ENCODE assay signal across 19 mouse cellular contexts in genomic region chr4:66175887-66176533, GRCm38 (mm10).
DNase-seq lines count a peak whose midpoint lies in the region; ATAC-seq and TF ChIP-seq lines count a peak whose summit lies in the region.
"Had no signal": no experiment of that assay in that cellular context is flagged by ENCODE, and none has a peak within 500 bp of the region (broad histone marks: within the 10 kb centered on the region; RNA-seq: fewer than 3 reads in every experiment).

No protein-coding gene starts in this region.

- TF ChIP-seq CTCF in thymus, adult 2 months (IDR thresholded peaks at IDR 0.05; ENCODE audit: borderline replicate concordance, control insufficient read depth, extremely low read depth, insufficient read depth, low read length, poor library complexity) = no peak

- H3K9me3 ChIP-seq in midbrain, embryonic 11.5 days (ENCODE audit: control insufficient read depth, low read length) = no peaks in the 10 kb centered on the region
- no peaks in the 10 kb centered on the region for H3K9me3 ChIP-seq in midbrain, embryonic 10.5 days (replicated peaks)
- no peaks in the 10 kb centered on the region for H3K9me3 ChIP-seq in forebrain, embryonic 16.5 days (ENCODE audit: control insufficient read depth, low read length)
- no peaks in the 10 kb centered on the region for H3K9me3 ChIP-seq in intestine, embryonic 15.5 days
- H3K9me3 ChIP-seq: lung, embryonic 15.5 days had no signal

- H3K9ac ChIP-seq in midbrain, embryonic 11.5 days (ENCODE audit: low read length) = no peak overlapping the region
- H3K9ac ChIP-seq in forebrain, embryonic 16.5 days (replicated peaks; ENCODE audit: low read depth, low read length) = no peak overlapping the region
- H3K9ac ChIP-seq in intestine, embryonic 15.5 days = no peak overlapping the region
- H3K9ac ChIP-seq: lung, embryonic 15.5 days had no signal

- TF ChIP-seq POLR2A in thymus, adult 2 months (IDR thresholded peaks at IDR 0.05; ENCODE audit: control insufficient read depth, extremely low read depth, insufficient read depth, low read length, poor library complexity) = no peak

- no peak overlapping the region for H3K4me3 ChIP-seq in midbrain, embryonic 11.5 days (ENCODE audit: low read depth, low read length)
- H3K4me3 ChIP-seq in midbrain, embryonic 10.5 days = no peak overlapping the region
- H3K4me3 ChIP-seq in forebrain, embryonic 16.5 days (replicated peaks; ENCODE audit: low read length) = no peak overlapping the region
- H3K4me3 ChIP-seq in intestine, embryonic 15.5 days (replicated peaks) = no peak overlapping the region
- H3K4me3 ChIP-seq in thymus, adult 2 months (ENCODE audit: control insufficient read depth, insufficient read depth, low read length) = no peak overlapping the region
- H3K4me3 ChIP-seq: layer of hippocampus, adult 2 months; lung, embryonic 15.5 days; megakaryocyte, embryonic 14.5 days had no signal

- no peak overlapping the region for H3K4me2 ChIP-seq in midbrain, embryonic 11.5 days
- no peak overlapping the region for H3K4me2 ChIP-seq in forebrain, embryonic 16.5 days (ENCODE audit: low read length)
- no peak overlapping the region for H3K4me2 ChIP-seq in intestine, embryonic 15.5 days (replicated peaks)
- H3K4me2 ChIP-seq: lung, embryonic 15.5 days had no signal

- H3K4me1 ChIP-seq in midbrain, embryonic 11.5 days (ENCODE audit: control insufficient read depth, insufficient read depth, low read length) = no peaks in the 10 kb centered on the region
- H3K4me1 ChIP-seq in midbrain, embryonic 10.5 days = no peaks in the 10 kb centered on the region
- no peaks in the 10 kb centered on the region for H3K4me1 ChIP-seq in forebrain, embryonic 16.5 days (replicated peaks; ENCODE audit: control insufficient read depth, insufficient read depth, low read length)
- H3K4me1 ChIP-seq in intestine, embryonic 15.5 days (replicated peaks) = no peaks in the 10 kb centered on the region
- H3K4me1 ChIP-seq in thymus, adult 2 months (replicated peaks; ENCODE audit: control insufficient read depth, insufficient read depth, low read length) = no peaks in the 10 kb centered on the region
- H3K4me1 ChIP-seq: lung, embryonic 15.5 days; megakaryocyte, embryonic 14.5 days had no signal

- no peaks in the 10 kb centered on the region for H3K27me3 ChIP-seq in midbrain, embryonic 11.5 days (ENCODE audit: control insufficient read depth, insufficient read depth, low read length)
- no peaks in the 10 kb centered on the region for H3K27me3 ChIP-seq in midbrain, embryonic 10.5 days (ENCODE audit: low read depth, poor library complexity, severe bottlenecking)
- no peaks in the 10 kb centered on the region for H3K27me3 ChIP-seq in forebrain, embryonic 16.5 days (replicated peaks; ENCODE audit: control insufficient read depth, insufficient read depth, low read length)
- no peaks in the 10 kb centered on the region for H3K27me3 ChIP-seq in intestine, embryonic 15.5 days (replicated peaks)
- no peaks in the 10 kb centered on the region for H3K27me3 ChIP-seq in thymus, adult 2 months (ENCODE audit: control insufficient read depth, insufficient read depth, low read length)
- H3K27me3 ChIP-seq: lung, embryonic 15.5 days; megakaryocyte, embryonic 14.5 days had no signal

- peak; percentile 80 for ATAC-seq in midbrain, embryonic 11.5 days (ENCODE audit: low FRiP score)
- ATAC-seq in forebrain, embryonic 16.5 days = 0 out of 2 replicates have a peak, but pooled peaks have one; percentile 28
- ATAC-seq in intestine, embryonic 15.5 days = no peak

- peak; percentile 83 for DNase-seq in midbrain, embryonic 11.5 days (ENCODE audit: low spot score, missing footprints)
- DNase-seq in midbrain, embryonic 10.5 days (ENCODE audit: low spot score) = no peak
- peak; percentile 32 for DNase-seq in mesoderm, embryonic 11.5 days (ENCODE audit: low read depth, low spot score)
- peak; percentile 55 for DNase-seq in retina, postnatal 1 day
- no peak for DNase-seq in thymus, adult 2 months
- no peak for DNase-seq in adrenal gland, postnatal 14 days
- DNase-seq: adrenal gland, postnatal 36 days; cerebellum, postnatal 36 days; gastrocnemius, postnatal 10 days; heart, postnatal 4 days; kidney, adult 8-10 months; liver; right cerebral cortex, postnatal 25 days; thymus, adult 18-20 months had no signal

- H3K27ac ChIP-seq in midbrain, embryonic 11.5 days (ENCODE audit: low read depth, low read length) = no peak overlapping the region
- no peak overlapping the region for H3K27ac ChIP-seq in midbrain, embryonic 10.5 days (replicated peaks)
- no peak overlapping the region for H3K27ac ChIP-seq in forebrain, embryonic 16.5 days (ENCODE audit: low read length)
- no peak overlapping the region for H3K27ac ChIP-seq in intestine, embryonic 15.5 days
- no peak overlapping the region for H3K27ac ChIP-seq in thymus, adult 2 months (ENCODE audit: control insufficient read depth, insufficient read depth, low read length)
- H3K27ac ChIP-seq: layer of hippocampus, adult 2 months; lung, embryonic 15.5 days had no signal

- H3K36me3 ChIP-seq in midbrain, embryonic 11.5 days (ENCODE audit: control insufficient read depth, insufficient read depth, low read length) = no peaks in the 10 kb centered on the region
- H3K36me3 ChIP-seq in midbrain, embryonic 10.5 days = no peaks in the 10 kb centered on the region
- H3K36me3 ChIP-seq in forebrain, embryonic 16.5 days (ENCODE audit: control insufficient read depth, insufficient read depth) = no peaks in the 10 kb centered on the region
- no peaks in the 10 kb centered on the region for H3K36me3 ChIP-seq in intestine, embryonic 15.5 days
- H3K36me3 ChIP-seq in thymus, adult 2 months (ENCODE audit: control insufficient read depth, insufficient read depth, low read length) = no peaks in the 10 kb centered on the region
- H3K36me3 ChIP-seq: lung, embryonic 15.5 days had no signal

- WGBS in midbrain, embryonic 11.5 days = 74% methylated on average over 14 of the region's 14 CpGs
- WGBS in midbrain, embryonic 10.5 days = 74% methylated on average over 14 of the region's 14 CpGs
- 70% methylated on average over 14 of the region's 14 CpGs for WGBS in forebrain, embryonic 16.5 days
- 64% methylated on average over 14 of the region's 14 CpGs for WGBS in intestine, embryonic 15.5 days
- 87% methylated on average over 14 of the region's 14 CpGs for WGBS in thymus, adult 2 months

Comparison
In these comparisons a context has a peak if more than half of its experiments do, and no peak if none do; other contexts are left out.
1. DNase-seq: peak in midbrain, embryonic 11.5 days (single experiment), mesoderm, embryonic 11.5 days (single experiment) and retina, postnatal 1 day (single experiment); none in midbrain, embryonic 10.5 days (single experiment), thymus, adult 2 months (single experiment) and adrenal gland, postnatal 14 days (single experiment).